Mouse (Mus musculus) heart, adult 2 months (tissue): Measurements from ENCODE around the gene Usp54. TPM values are rescaled to one million over a fixed set of nuclear protein-coding genes. Genes with fewer than 3 reads are reported as not detected.

Experiments used
- DNase-seq, 2 experiments: peaks; one replicate each; pipeline ENCODE4 v3.0.0; 2021
- H3K27ac ChIP-seq: fragments of 200-600 bp; 2 replicates; pipeline ENCODE4 v1.8.1; 2022
- H3K27me3 ChIP-seq: fragments of 200-500 bp; 2 replicates; pipeline ENCODE4 v1.6.1; 2012; ENCODE audit warnings: mild to moderate bottlenecking, low read length, inconsistent platforms, mixed read lengths; ENCODE audit not compliant: control insufficient read depth, insufficient read depth
- H3K36me3 ChIP-seq: fragments of 200-500 bp; 2 replicates; pipeline ENCODE4 v1.6.1; 2012; ENCODE audit warnings: low read length, inconsistent platforms; ENCODE audit not compliant: control insufficient read depth, insufficient read depth
- H3K4me1 ChIP-seq: fragments of 200-500 bp; 2 replicates; pipeline ENCODE4 v1.6.1; 2011; ENCODE audit warnings: low read length; ENCODE audit not compliant: control insufficient read depth, insufficient read depth
- H3K4me3 ChIP-seq: fragments of 200-600 bp; 2 replicates; pipeline ENCODE4 v1.8.1; 2022
- H3K79me2 ChIP-seq: fragments of 200-500 bp; replicated peaks from 2 replicates; pipeline ENCODE4 v1.6.1; 2012; ENCODE audit warnings: mild to moderate bottlenecking, inconsistent platforms, low read length, moderate library complexity, mixed read lengths; ENCODE audit not compliant: control insufficient read depth, insufficient read depth
- H3K9ac ChIP-seq: fragments of 200-500 bp; 2 replicates; pipeline ENCODE4 v1.6.1; 2012; ENCODE audit warnings: low read depth, mild to moderate bottlenecking, control low read depth, inconsistent platforms, low read length, mixed read lengths
- CTCF ChIP-seq: fragments of 200-600 bp; IDR thresholded peaks from 2 replicates; pipeline ENCODE4 v1.8.1; 2022; ENCODE audit warnings: antibody characterized with exemption, mild to moderate bottlenecking, moderate library complexity
- EP300 ChIP-seq: fragments of 200-500 bp; IDR thresholded peaks from 2 replicates; pipeline ENCODE4 v1.6.1; 2011; ENCODE audit warnings: low read depth, low read length, control low read depth; ENCODE audit not compliant: insufficient read depth
- POLR2A ChIP-seq: fragments of 200-500 bp; IDR thresholded peaks from 2 replicates; pipeline ENCODE4 v1.6.1; 2011; ENCODE audit warnings: mild to moderate bottlenecking, low read depth, low read length, control low read depth; ENCODE audit not compliant: insufficient read depth
- WGBS: fragments of 180-500 bp; shearing (Covaris S2); methylation state at CpG from one replicate; pipeline ENCODE4 v1.1.7; 2018; 5-methylcytosine and 5-hydroxymethylcytosine counted together
- intact Hi-C: fragments of 180-260 bp; cut with DNase I; formaldehyde crosslinking; loops from one replicate; pipeline ENCODE4 v1.15.1; 2025
- polyA plus RNA-seq: library from polyadenylated mRNA; depleted of rRNA; stranded (reverse); fragments of >200 nt; gene quantifications from 2 replicates; pipeline ENCODE4 v1.2.3, GENCODE M21; 2012
- total RNA-seq, 2 experiments: library from RNA; stranded (reverse); gene quantifications; 2 replicates each; pipeline ENCODE4 v1.2.3; 2021

Gene Usp54
- total and polyA plus RNA-seq, 3 experiments: 10.9 to 16.2 (median 14.1) TPM

- Histone ChIP-seq H3K9ac (no peak overlapping the region), H3K4me1 (peaks cover 3% of the 10 kb centered on the region), H3K36me3 (no peaks in the 10 kb centered on the region), H3K79me2 (no peaks in the 10 kb centered on the region), H3K27ac (no peak overlapping the region; the same call in 1 of the 2 replicates), H3K4me3 (no peak overlapping the region), H3K27me3 (no peaks in the 10 kb centered on the region)
- TF ChIP-seq EP300 (no peak), CTCF (no peak), POLR2A (no peak)
- WGBS: 78% methylated on average over 2 of the region's 2 CpGs
- peak; percentile 33 to 59 for DNase-seq
- intact Hi-C loops: no loop called here
These were observed 10.1 kb upstream of the Usp54 start for GRCm38 (mm10) chr14:20651000-20651399.

- Histone ChIP-seq H3K36me3 (peaks cover 2% of the 10 kb centered on the region), H3K27ac (no peak overlapping the region), H3K4me1 (no peaks in the 10 kb centered on the region; the same call in 1 of the 2 replicates), H3K9ac (no peak overlapping the region), H3K4me3 (no peak overlapping the region), H3K79me2 (no peaks in the 10 kb centered on the region), H3K27me3 (no peaks in the 10 kb centered on the region)
- intact Hi-C loops: loop anchor here (10.0 kb wide), 1 partner anchor 252 kb away; the partner anchor contains the start of gene Mrps16
- no peak for TF ChIP-seq CTCF
- TF ChIP-seq EP300: no peak
- TF ChIP-seq POLR2A: no peak
- no peak for DNase-seq
These were observed 5.5 kb upstream of the Usp54 start for GRCm38 (mm10) chr14:20646381-20646780.

GRCm38 (mm10) chr14:20645547-20645946 lies 4.7 kb upstream of the Usp54 start:
- WGBS: 47% methylated on average over 3 of the region's 3 CpGs
- Histone ChIP-seq H3K27me3 (no peaks in the 10 kb centered on the region), H3K36me3 (peaks cover 2% of the 10 kb centered on the region), H3K27ac (no peak overlapping the region), H3K79me2 (no peaks in the 10 kb centered on the region), H3K4me3 (no peak overlapping the region), H3K9ac (no peak overlapping the region), H3K4me1 (no peaks in the 10 kb centered on the region; the same call in 1 of the 2 replicates)
- no peak for DNase-seq
- TF ChIP-seq EP300 (no peak), CTCF (peak; percentile 34)
- intact Hi-C loops: loop anchor here (10.0 kb wide), 1 partner anchor 251 kb away; the partner anchor contains the start of gene Mrps16

GRCm38 (mm10) chr14:20641438-20641875 lies 594 bp upstream of the Usp54 start:
- 14% methylated on average over 10 of the region's 10 CpGs for WGBS

GRCm38 (mm10) chr14:20639918-20640619 lies 794 bp downstream of the Usp54 start:
- Histone ChIP-seq H3K36me3 (peaks cover 2% of the 10 kb centered on the region), H3K79me2 (no peaks in the 10 kb centered on the region), H3K4me1 (no peaks in the 10 kb centered on the region; the same call in none of the 2 replicates), H3K9ac (peak overlapping the region; percentile 64), H3K27me3 (no peaks in the 10 kb centered on the region), H3K4me3 (peak overlapping the region; percentile 94), H3K27ac (peak overlapping the region; percentile 94)
- no peak for TF ChIP-seq POLR2A
- TF ChIP-seq EP300: no peak
- TF ChIP-seq CTCF: no peak
- DNase-seq: no peak
- 10% methylated on average over 16 of the region's 16 CpGs for WGBS
- intact Hi-C loops: loop anchor here (2.0 to 10.0 kb wide), 3 partner anchors 21 to 245 kb away; partner anchors contain the start of gene Mrps16

More at GRCm38 (mm10) chr14:20641438-20641875, 594 bp upstream of the Usp54 start:
- Histone ChIP-seq H3K79me2 (no peaks in the 10 kb centered on the region), H3K4me3 (peak overlapping the region; percentile 94), H3K36me3 (peaks cover 2% of the 10 kb centered on the region), H3K27ac (peak overlapping the region; percentile 94), H3K27me3 (no peaks in the 10 kb centered on the region), H3K9ac (peak overlapping the region; percentile 88), H3K4me1 (no peaks in the 10 kb centered on the region; the same call in none of the 2 replicates)
- TF ChIP-seq POLR2A (no peak), EP300 (no peak), CTCF (no peak)
- intact Hi-C loops: loop anchor here (1.0 to 10.0 kb wide), 4 partner anchors 19 to 247 kb away; partner anchors contain the start of genes Mrps16 and Ppp3cb
- DNase-seq: no peak

GRCm38 (mm10) chr14:20638702-20639101 lies 2.2 kb downstream of the Usp54 start:
- DNase-seq: no peak
- H3K4me1 ChIP-seq: no peaks in the 10 kb centered on the region; the same call in none of the 2 replicates
- no peaks in the 10 kb centered on the region for H3K27me3 ChIP-seq
- H3K79me2 ChIP-seq: no peaks in the 10 kb centered on the region
- H3K36me3 ChIP-seq: peaks cover 2% of the 10 kb centered on the region
- TF ChIP-seq EP300 (no peak), POLR2A (no peak), CTCF (no peak)
- H3K4me3 ChIP-seq: no peak overlapping the region
- H3K9ac ChIP-seq: no peak overlapping the region
- H3K27ac ChIP-seq: no peak overlapping the region
- 88% methylated on average over 6 of the region's 6 CpGs for WGBS
- intact Hi-C loops: no loop called here
